Mouse (Mus musculus): ENCODE results near the gene Inafm1.
"Not testable (repeated sequence)": the region's sequence is repeated elsewhere in the genome, so short reads cannot be mapped to it uniquely, and the experiment has no call there.

Gene Inafm1

GRCm38 (mm10) chr7:16273081-16273765, at the start of gene Inafm1:
TSS of gene Inafm1 (minus strand) at chr7:16273617.
- DNase-seq: peak; percentile 88

GRCm38 (mm10) chr7:16320479-16320878, 47.1 kb upstream of the Inafm1 start:
- DNase-seq: no peak

- no peak for DNase-seq
Observed at GRCm38 (mm10) chr7:16319216-16319615, 45.8 kb upstream of the Inafm1 start.

- no peak for DNase-seq
Observed at GRCm38 (mm10) chr7:16317094-16317493, 43.7 kb upstream of the Inafm1 start.

- no peak for DNase-seq
Observed at GRCm38 (mm10) chr7:16315222-16315759, 41.9 kb upstream of the Inafm1 start.

GRCm38 (mm10) chr7:16314221-16314775, 40.9 kb upstream of the Inafm1 start:
- DNase-seq: no peak

GRCm38 (mm10) chr7:16313481-16314220, 40.2 kb upstream of the Inafm1 start:
- peak; percentile 75 for DNase-seq

GRCm38 (mm10) chr7:16312672-16313311, 39.4 kb upstream of the Inafm1 start:
- DNase-seq: no peak

- no peak for DNase-seq
Observed at GRCm38 (mm10) chr7:16312011-16312671, 38.7 kb upstream of the Inafm1 start.

GRCm38 (mm10) chr7:16311453-16312004, 38.1 kb upstream of the Inafm1 start:
- DNase-seq: peak; percentile 32

- DNase-seq: peak; percentile 64
Observed at GRCm38 (mm10) chr7:16310521-16311452, 37.4 kb upstream of the Inafm1 start.

GRCm38 (mm10) chr7:16310020-16310520, 36.7 kb upstream of the Inafm1 start:
- peak; percentile 75 for DNase-seq

- peak; percentile 85 for DNase-seq
Observed at GRCm38 (mm10) chr7:16309318-16310019, 36.1 kb upstream of the Inafm1 start.

- no peak for DNase-seq
Observed at GRCm38 (mm10) chr7:16308555-16309317, 35.3 kb upstream of the Inafm1 start.

GRCm38 (mm10) chr7:16308093-16308492, 34.7 kb upstream of the Inafm1 start, which contains the start of gene Bbc3:
TSS of gene Bbc3 (plus strand) at chr7:16308393.
- not testable (repeated sequence) for DNase-seq

- DNase-seq: not testable (repeated sequence)
Observed at GRCm38 (mm10) chr7:16307141-16307540, 33.7 kb upstream of the Inafm1 start.

GRCm38 (mm10) chr7:16299419-16300035, 26.1 kb upstream of the Inafm1 start:
- peak; percentile 98 for DNase-seq

- no peak for DNase-seq
Observed at GRCm38 (mm10) chr7:16298927-16299326, 25.5 kb upstream of the Inafm1 start.

GRCm38 (mm10) chr7:16297616-16298015, 24.2 kb upstream of the Inafm1 start:
- DNase-seq: no peak

Data from right cerebral cortex, adult 18-20 months (tissue).